11 mouse cellular contexts compared by ENCODE assay signal in the genomic region with DNA sequence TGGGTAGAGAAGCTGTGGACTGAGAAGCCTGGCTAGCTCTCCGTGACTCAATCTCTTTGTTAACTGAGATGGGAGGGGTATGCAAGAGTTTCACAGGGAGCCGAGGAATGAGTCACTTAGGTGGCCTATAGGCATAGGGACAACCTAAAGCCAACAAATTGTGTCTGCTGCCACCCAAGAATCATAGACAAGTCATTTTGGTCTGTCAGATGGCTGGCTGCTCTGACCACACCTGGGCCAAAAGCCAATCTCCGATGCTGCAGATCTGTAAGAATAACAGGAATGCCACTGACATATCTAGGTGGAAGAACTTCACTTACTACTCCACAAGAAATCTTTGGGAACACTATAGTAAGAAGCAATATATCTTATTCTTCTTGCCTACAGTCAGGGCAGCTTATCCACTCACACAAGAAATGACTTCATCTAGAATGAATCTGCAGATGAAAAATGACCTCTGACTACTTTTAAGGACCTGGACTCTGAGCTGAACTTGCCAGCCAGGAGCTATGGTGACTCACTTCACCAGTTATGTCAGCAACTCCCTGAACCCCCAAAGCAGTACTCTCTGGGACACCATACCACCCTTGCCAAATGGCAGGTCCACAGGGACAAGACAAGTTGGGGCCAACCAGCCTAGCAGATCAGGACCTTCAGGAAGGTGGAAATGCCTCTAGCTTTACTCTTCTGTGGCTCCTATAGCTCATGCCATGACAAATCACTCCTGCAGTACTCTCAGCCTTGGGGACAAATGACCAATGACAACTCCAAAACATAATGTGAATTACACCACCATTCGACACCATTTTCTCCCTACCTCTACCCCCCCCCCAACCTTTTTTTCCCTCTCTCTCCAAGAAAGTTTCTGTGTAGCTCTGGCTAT. TPM values are rescaled to one million over a fixed set of nuclear protein-coding genes. Genes with fewer than 3 reads are reported as not detected.
DNase-seq lines count a peak whose midpoint lies in the region; ATAC-seq and TF ChIP-seq lines count a peak whose summit lies in the region.
"Had no signal": no experiment of that assay in that cellular context is flagged by ENCODE, and none has a peak within 500 bp of the region (broad histone marks: within the 10 kb centered on the region; RNA-seq: fewer than 3 reads in every experiment).

No protein-coding gene starts in this region.

- no peak overlapping the region for H3K4me2 ChIP-seq in heart, embryonic 16.5 days (ENCODE audit: low read depth, low read length)
- H3K4me2 ChIP-seq: forebrain, embryonic 13.5 days had no signal

- no peak for TF ChIP-seq CTCF in embryonic fibroblast, embryonic 13.5 days (IDR thresholded peaks at IDR 0.05; ENCODE audit: borderline replicate concordance, insufficient read depth, low read length)

- ATAC-seq in heart, embryonic 16.5 days (replicated peaks; ENCODE audit: extremely low read depth, insufficient read depth, low FRiP score): no peak
- ATAC-seq: forebrain, embryonic 13.5 days; lung, postnatal 0 days had no signal

- H3K27me3 ChIP-seq in heart, embryonic 16.5 days (ENCODE audit: control insufficient read depth, insufficient read depth, low read length): no peaks in the 10 kb centered on the region
- H3K27me3 ChIP-seq: forebrain, embryonic 13.5 days had no signal

- TF ChIP-seq POLR2A in embryonic fibroblast, embryonic 13.5 days (IDR thresholded peaks at IDR 0.05; ENCODE audit: low read depth, low read length): no peak

- H3K27ac ChIP-seq in heart, embryonic 16.5 days (ENCODE audit: low read length): peak overlapping the region; percentile 50
- H3K27ac ChIP-seq in embryonic fibroblast, embryonic 13.5 days (ENCODE audit: insufficient read depth, low read length): peak overlapping the region; percentile 54
- H3K27ac ChIP-seq: forebrain, embryonic 13.5 days; kidney, postnatal 0 days had no signal

- H3K9me3 ChIP-seq in heart, embryonic 16.5 days (replicated peaks; ENCODE audit: control insufficient read depth, low read length): no peaks in the 10 kb centered on the region
- H3K9me3 ChIP-seq: forebrain, embryonic 13.5 days had no signal

- DNase-seq in heart, postnatal 25 days (ENCODE audit: low spot score): no peak
- DNase-seq in 3134 (ENCODE audit: extremely low read depth, insufficient read length, low spot score) (peak; percentile 62), 3T3-L1 (ENCODE audit: low read depth, low spot score) (peak; percentile 86)
- no peak for DNase-seq in layer of hippocampus, postnatal 36 days
- DNase-seq in left cerebral cortex, postnatal 10 days (ENCODE audit: extremely low spot score in 1 of 2, low spot score in 2 of 2): no peak

- no peak overlapping the region for H3K9ac ChIP-seq in heart, embryonic 16.5 days (ENCODE audit: low read length)
- H3K9ac ChIP-seq: forebrain, embryonic 13.5 days had no signal

- peaks cover 46% of the 10 kb centered on the region for H3K4me1 ChIP-seq in heart, embryonic 16.5 days (ENCODE audit: control insufficient read depth, insufficient read depth, low read length)
- H3K4me1 ChIP-seq in embryonic fibroblast, embryonic 13.5 days (ENCODE audit: control insufficient read depth, insufficient read depth, low read length): peaks cover 36% of the 10 kb centered on the region

- peaks cover 21% of the 10 kb centered on the region for H3K36me3 ChIP-seq in heart, embryonic 16.5 days (ENCODE audit: control insufficient read depth, insufficient read depth)

- intact Hi-C loops in heart, postnatal 25 days (cut with DNase I): loop anchor here (5.0 kb wide), 1 partner anchor 77 kb away; no protein-coding TSS in a partner anchor
- intact Hi-C loops in left cerebral cortex, postnatal 10 days (cut with DNase I): no loop called here

- 59% methylated on average over 4 of the region's 4 CpGs for WGBS in heart, embryonic 16.5 days

- H3K4me3 ChIP-seq in heart, embryonic 16.5 days (ENCODE audit: low read length): no peak overlapping the region
- H3K4me3 ChIP-seq in embryonic fibroblast, embryonic 13.5 days (ENCODE audit: insufficient read depth, low read length): no peak overlapping the region
- H3K4me3 ChIP-seq: forebrain, embryonic 13.5 days had no signal

RNA-seq across cellular contexts. Expression of gene Csnk1d, which starts 6.4 kb away (rescaled TPM):
- polyA plus RNA-seq in heart, embryonic 16.5 days (2015; fragmentation: Nextera tagmentation; extraction: Ambion mirVana): 68.8 and 76.1 TPM in 2 replicates
- total RNA-seq in heart, postnatal 25 days (2021): 10 to 100 TPM; 50.7 to 56.5 TPM
- polyA plus RNA-seq in embryonic fibroblast, embryonic 13.5 days (2011; ENCODE audit: insufficient read length, low read depth, missing spikeins): 141 and 142 TPM in 2 replicates
- total RNA-seq in layer of hippocampus, postnatal 36 days (2021): 100 to 1,000 TPM; 129 to 137 TPM
- 100 to 1,000 TPM; 112 to 119 TPM for total RNA-seq in left cerebral cortex, postnatal 10 days (2021)

RNA-seq across cellular contexts. Expression of gene Slc16a3, which starts 36.4 kb away (rescaled TPM):
- 164 and 206 TPM in 2 replicates for polyA plus RNA-seq in heart, embryonic 16.5 days (2015; fragmentation: Nextera tagmentation; extraction: Ambion mirVana)
- 1 to 10 TPM in 1 of 2 experiments, under 1 TPM in 1; 0.87 to 2.1 TPM for total RNA-seq in heart, postnatal 25 days (2021)
- polyA plus RNA-seq in embryonic fibroblast, embryonic 13.5 days (2011; ENCODE audit: insufficient read length, low read depth, missing spikeins): 43.8 and 63.2 TPM in 2 replicates
- 1 to 10 TPM; 2.3 to 2.5 TPM for total RNA-seq in layer of hippocampus, postnatal 36 days (2021)
- total RNA-seq in left cerebral cortex, postnatal 10 days (2021): 1 to 10 TPM; 3.6 to 5.1 TPM

RNA-seq across cellular contexts. Expression of gene Ccdc57, which starts 52.0 kb away (rescaled TPM):
- polyA plus RNA-seq in heart, embryonic 16.5 days (2015; fragmentation: Nextera tagmentation; extraction: Ambion mirVana): 4.0 and 4.5 TPM in 2 replicates
- 1 to 10 TPM; 1.2 to 1.3 TPM for total RNA-seq in heart, postnatal 25 days (2021)
- 0.82 and 1.9 TPM in 2 replicates for polyA plus RNA-seq in embryonic fibroblast, embryonic 13.5 days (2011; ENCODE audit: insufficient read length, low read depth, missing spikeins)
- 1 to 10 TPM; 6.1 to 7.0 TPM for total RNA-seq in layer of hippocampus, postnatal 36 days (2021)
- total RNA-seq in left cerebral cortex, postnatal 10 days (2021): 1 to 10 TPM; 8.1 to 8.4 TPM

RNA-seq across cellular contexts. Expression of gene Cd7, which starts 54.5 kb away (rescaled TPM):
- 2.3 and 3.7 TPM in 2 replicates for polyA plus RNA-seq in heart, embryonic 16.5 days (2015; fragmentation: Nextera tagmentation; extraction: Ambion mirVana)
- total RNA-seq in heart, postnatal 25 days (2021): under 1 TPM; 0.28 to 0.57 TPM
- not detected in 2 replicates for polyA plus RNA-seq in embryonic fibroblast, embryonic 13.5 days (2011; ENCODE audit: insufficient read length, low read depth, missing spikeins)
- not detected for total RNA-seq in layer of hippocampus, postnatal 36 days (2021)
- not detected for total RNA-seq in left cerebral cortex, postnatal 10 days (2021)
- total RNA-seq: midbrain, postnatal 0 days had no signal
- polyA plus RNA-seq: forebrain, embryonic 13.5 days; midbrain, postnatal 0 days had no signal

Comparison
In these comparisons a context has a peak if more than half of its experiments do, and no peak if none do; other contexts are left out.
1. DNase-seq: peak in 3134 (single experiment) and 3T3-L1 (single experiment); none in heart, postnatal 25 days (single experiment), layer of hippocampus, postnatal 36 days (0 of 2) and left cerebral cortex, postnatal 10 days (0 of 2).